Mouse (Mus musculus) lung, adult 2 months (tissue): ENCODE results near the gene Sarm1. TPM values are rescaled to one million over a fixed set of nuclear protein-coding genes. Genes with fewer than 3 reads are reported as not detected.

Source experiments
- DNase-seq: peaks from one replicate; pipeline ENCODE4 v3.0.0; 2022
- H3K4me1 ChIP-seq: fragments of 200-500 bp; 2 replicates; pipeline ENCODE4 v1.6.1; 2011; ENCODE audit warnings: low read length; ENCODE audit not compliant: control insufficient read depth, insufficient read depth
- H3K4me3 ChIP-seq: fragments of 200-500 bp; replicated peaks from 2 replicates; pipeline ENCODE3; 2011; ENCODE audit warnings: low read depth, mild to moderate bottlenecking, control low read depth, low read length; ENCODE audit errors: extremely low read depth
- CTCF ChIP-seq: fragments of 200-500 bp; IDR thresholded peaks from 2 replicates; pipeline ENCODE4 v1.5.1; 2011; ENCODE audit warnings: mild to moderate bottlenecking, low read length, control low read depth; ENCODE audit not compliant: insufficient read depth
- POLR2A ChIP-seq: fragments of 200-500 bp; IDR thresholded peaks from 2 replicates; pipeline ENCODE4 v1.6.1; 2011; ENCODE audit warnings: low read depth, mild to moderate bottlenecking, control low read depth, low read length, borderline replicate concordance; ENCODE audit errors: extremely low read depth
- WGBS: fragments of 180-500 bp; shearing (Covaris S2); methylation state at CpG from one replicate; pipeline ENCODE4 v1.1.7; 2018; 5-methylcytosine and 5-hydroxymethylcytosine counted together
- polyA plus RNA-seq: library from polyadenylated mRNA; depleted of rRNA; stranded (reverse); fragments of >200 nt; gene quantifications from 2 replicates; pipeline ENCODE4 v1.2.3, GENCODE M21; 2012; rRNA removed

Gene Sarm1
- polyA plus RNA-seq, 1 experiment = 0.65 TPM

GRCm38 (mm10) chr11:78427655-78428054 is 69.9 kb downstream of the Sarm1 start:
- Histone ChIP-seq H3K4me1 (no peaks in the 10 kb centered on the region), H3K4me3 (no peak overlapping the region)
- no peak for TF ChIP-seq CTCF
- no peak for TF ChIP-seq POLR2A
- WGBS = 86% methylated on average over 6 of the region's 6 CpGs
- DNase-seq = no peak

- peaks cover 9% of the 10 kb centered on the region; the same call in 1 of the 2 replicates for H3K4me1 ChIP-seq
- no peak overlapping the region for H3K4me3 ChIP-seq
- TF ChIP-seq CTCF = no peak
- TF ChIP-seq POLR2A = no peak
- 91% methylated on average over 1 of the region's 1 CpGs for WGBS
- DNase-seq = no peak
Observed at GRCm38 (mm10) chr11:78425572-78425971, 72.0 kb downstream of the Sarm1 start.

GRCm38 (mm10) chr11:78424352-78424751 is 73.2 kb downstream of the Sarm1 start:
- H3K4me3 ChIP-seq = no peak overlapping the region
- no peak for DNase-seq
- H3K4me1 ChIP-seq = peaks cover 9% of the 10 kb centered on the region; the same call in 1 of the 2 replicates
- WGBS = 40% methylated on average over 2 of the region's 2 CpGs
- TF ChIP-seq CTCF (no peak), POLR2A (no peak)

Other genes starting within 250 kb of the Sarm1 start
- gene 2610507B11Rik, start 236.0 kb downstream of the Sarm1 start, polyA plus RNA-seq = 53.9 and 65.4 TPM in 2 replicates
- gene BC030499, start 206.9 kb downstream of the Sarm1 start, polyA plus RNA-seq = 0.22 and 0.27 TPM in 2 replicates
- gene Spag5, start 196.2 kb downstream of the Sarm1 start, polyA plus RNA-seq = 1.4 and 1.6 TPM in 2 replicates
- 8.4 and 10.4 TPM in 2 replicates for gene Aldoc, start 174.8 kb downstream of the Sarm1 start, polyA plus RNA-seq
- gene Pigs, start 169.3 kb downstream of the Sarm1 start, polyA plus RNA-seq = 68.4 and 69.0 TPM in 2 replicates
- gene Unc119, start 154.3 kb downstream of the Sarm1 start, polyA plus RNA-seq = 55.4 and 64.1 TPM in 2 replicates
- gene Foxn1, start 111.2 kb downstream of the Sarm1 start, polyA plus RNA-seq = 0.62 TPM in 1 of 2 replicates, not detected in the other
- gene Slc13a2, start 75.5 kb downstream of the Sarm1 start, polyA plus RNA-seq = 1.5 and 1.9 TPM in 2 replicates
- gene Slc46a1, start 32.1 kb downstream of the Sarm1 start, polyA plus RNA-seq = 14.0 and 19.4 TPM in 2 replicates
- gene Vtn, start 1.3 kb upstream of the Sarm1 start, polyA plus RNA-seq = 25.0 and 30.8 TPM in 2 replicates
- 0.11 TPM in 1 of 2 replicates, not detected in the other for gene Sebox, start 5.7 kb upstream of the Sarm1 start, polyA plus RNA-seq
- gene Tmem199, start 14.4 kb upstream of the Sarm1 start, polyA plus RNA-seq = 9.5 and 12.5 TPM in 2 replicates
- 39.6 and 50.4 TPM in 2 replicates for gene Poldip2, start 14.4 kb upstream of the Sarm1 start, polyA plus RNA-seq
- gene Tnfaip1, start 38.6 kb upstream of the Sarm1 start, polyA plus RNA-seq = 71.3 and 81.7 TPM in 2 replicates
- 75.1 and 76.0 TPM in 2 replicates for gene Ift20, start 38.6 kb upstream of the Sarm1 start, polyA plus RNA-seq
- gene Tmem97, start 53.0 kb upstream of the Sarm1 start, polyA plus RNA-seq = 23.5 and 27.6 TPM in 2 replicates
- 24.3 and 26.4 TPM in 2 replicates for gene Nlk, start 199.6 kb upstream of the Sarm1 start, polyA plus RNA-seq